11 mouse cellular contexts compared by ENCODE assay signal in the genomic region with DNA sequence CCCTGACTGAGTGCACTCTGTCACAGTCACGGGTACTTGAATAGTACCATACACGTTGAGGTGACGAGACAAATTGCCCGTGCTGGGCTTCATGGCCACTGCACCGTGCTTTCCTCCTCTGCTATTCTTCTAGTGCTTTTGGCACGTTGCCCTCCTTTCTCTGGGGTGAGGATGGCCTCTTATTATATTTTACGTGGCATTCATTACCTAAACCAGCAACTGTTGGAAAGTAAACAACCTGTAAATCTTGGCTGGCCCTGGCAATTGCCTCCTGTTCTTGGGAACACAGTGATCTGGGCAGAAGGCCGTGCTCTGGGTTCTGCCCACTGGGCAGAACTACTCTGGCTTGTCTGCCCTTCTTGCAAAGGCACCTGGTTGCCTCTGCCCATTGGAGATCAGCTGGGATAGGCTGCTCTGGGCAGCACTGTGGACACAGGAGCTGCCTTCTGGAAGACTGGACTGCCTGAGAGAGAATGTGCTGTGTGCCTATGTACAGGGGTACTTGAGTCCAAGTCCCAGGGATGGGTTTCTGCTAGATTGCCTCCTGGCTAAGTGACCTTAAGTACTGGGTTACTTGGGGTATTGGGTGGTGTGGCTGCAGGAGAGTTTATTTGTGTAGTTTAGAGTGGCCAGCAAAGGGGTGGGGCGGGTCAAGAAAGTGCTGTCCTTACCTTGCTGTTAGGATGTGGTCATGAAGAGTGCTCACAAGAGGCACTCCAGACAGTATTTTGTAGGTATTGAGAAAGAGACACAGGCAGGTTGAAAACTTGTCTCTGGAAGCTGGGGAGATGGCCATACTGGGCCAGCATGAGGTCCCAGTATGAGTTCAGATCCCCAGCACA. TPM values are rescaled to one million over a fixed set of nuclear protein-coding genes. Genes with fewer than 3 reads are reported as not detected.
DNase-seq lines count a peak whose midpoint lies in the region; ATAC-seq and TF ChIP-seq lines count a peak whose summit lies in the region.
"Had no signal": no experiment of that assay in that cellular context is flagged by ENCODE, and none has a peak within 500 bp of the region (broad histone marks: within the 10 kb centered on the region; RNA-seq: fewer than 3 reads in every experiment).

No protein-coding gene starts in this region.

- H3K4me1 ChIP-seq in intestine, postnatal 0 days (replicated peaks; ENCODE audit: control insufficient read depth, insufficient read depth, low read length), result peaks cover 7% of the 10 kb centered on the region
- H3K4me1 ChIP-seq in intestine, embryonic 15.5 days (replicated peaks), result peaks cover 4% of the 10 kb centered on the region; the same call in 1 of the 2 replicates
- peaks cover 10 to 35% of the 10 kb centered on the region in 2 experiments for H3K4me1 ChIP-seq in ES-E14 (ENCODE audit: control insufficient read depth in 2 of 2, insufficient read depth in 2 of 2, low read length in 2 of 2, poor library complexity in 1 of 2)
- H3K4me1 ChIP-seq in lung, postnatal 0 days (ENCODE audit: insufficient read depth, low read depth, low read length), result peaks cover 21% of the 10 kb centered on the region; the same call in 1 of the 2 replicates
- peaks cover 6% of the 10 kb centered on the region for H3K4me1 ChIP-seq in limb, embryonic 10.5 days

- no peak overlapping the region for H3K9ac ChIP-seq in intestine, postnatal 0 days (ENCODE audit: low read depth, low read length)
- H3K9ac ChIP-seq in intestine, embryonic 15.5 days, result no peak overlapping the region
- H3K9ac ChIP-seq in ES-E14 (ENCODE audit: insufficient read depth, low read depth, low read length, poor library complexity, severe bottlenecking), result no peak overlapping the region; the same call in 1 of the 2 replicates
- no peak overlapping the region for H3K9ac ChIP-seq in lung, postnatal 0 days (replicated peaks; ENCODE audit: low read depth)

- no peaks in the 10 kb centered on the region; the same call in 1 of the 2 replicates for H3K36me3 ChIP-seq in intestine, postnatal 0 days (ENCODE audit: control insufficient read depth, insufficient read depth)
- H3K36me3 ChIP-seq in intestine, embryonic 15.5 days, result no peaks in the 10 kb centered on the region
- peaks cover 4% of the 10 kb centered on the region; the same call in 1 of the 2 replicates for H3K36me3 ChIP-seq in ES-E14 (ENCODE audit: control insufficient read depth, insufficient read depth, low read length, poor library complexity, severe bottlenecking)
- no peaks in the 10 kb centered on the region for H3K36me3 ChIP-seq in lung, postnatal 0 days (ENCODE audit: insufficient read depth, low read length)
- H3K36me3 ChIP-seq in limb, embryonic 10.5 days, result no peaks in the 10 kb centered on the region

- DNase-seq in ES-E14 (ENCODE audit: low read depth, low spot score), result no peak
- peak; percentile 47 for DNase-seq in fat pad, adult 2 months (ENCODE audit: extremely low read depth, low read depth, low spot score)
- peak; percentile 77 for DNase-seq in lung, postnatal 0 days (ENCODE audit: low spot score)
- no peak for DNase-seq in limb, embryonic 10.5 days (ENCODE audit: low spot score)
- DNase-seq: embryo, embryonic 11 days; heart, adult 2 months; thymus, postnatal 14 days had no signal

- no peaks in the 10 kb centered on the region for H3K9me3 ChIP-seq in intestine, postnatal 0 days (ENCODE audit: control insufficient read depth)
- H3K9me3 ChIP-seq in intestine, embryonic 15.5 days, result no peaks in the 10 kb centered on the region
- H3K9me3 ChIP-seq in ES-E14 (ENCODE audit: control insufficient read depth, insufficient read depth, low read depth, low read length), result no peaks in the 10 kb centered on the region
- H3K9me3 ChIP-seq in lung, postnatal 0 days (ENCODE audit: low read length), result no peaks in the 10 kb centered on the region
- no peaks in the 10 kb centered on the region for H3K9me3 ChIP-seq in limb, embryonic 10.5 days (replicated peaks)

- peak; percentile 62 for TF ChIP-seq EP300 in lung, postnatal 0 days (IDR thresholded peaks at IDR 0.05)

- 58% methylated on average over 9 of the region's 9 CpGs for WGBS in intestine, postnatal 0 days
- WGBS in intestine, embryonic 15.5 days, result 41% methylated on average over 9 of the region's 9 CpGs
- WGBS in lung, postnatal 0 days, result 28% methylated on average over 9 of the region's 9 CpGs
- WGBS in limb, embryonic 10.5 days, result 76% methylated on average over 9 of the region's 9 CpGs

- no peak overlapping the region for H3K27ac ChIP-seq in intestine, postnatal 0 days (ENCODE audit: low read depth, low read length)
- H3K27ac ChIP-seq in intestine, embryonic 15.5 days, result no peak overlapping the region
- H3K27ac ChIP-seq in ES-E14 (ENCODE audit: insufficient read depth, low read depth, low read length, poor library complexity, severe bottlenecking), result peak overlapping the region; percentile 71
- H3K27ac ChIP-seq in lung, postnatal 0 days (ENCODE audit: low read length), result peak overlapping the region; percentile 52
- H3K27ac ChIP-seq in limb, embryonic 10.5 days, result no peak overlapping the region
- H3K27ac ChIP-seq: heart, adult 2 months; layer of hippocampus, adult 2 months had no signal

- H3K4me2 ChIP-seq in intestine, postnatal 0 days (replicated peaks; ENCODE audit: low read depth), result no peak overlapping the region
- H3K4me2 ChIP-seq in intestine, embryonic 15.5 days (replicated peaks), result no peak overlapping the region
- no peak overlapping the region for H3K4me2 ChIP-seq in lung, postnatal 0 days (replicated peaks; ENCODE audit: low read depth, low read length)

- no peak for TF ChIP-seq CTCF in intestine, postnatal 0 days (IDR thresholded peaks at IDR 0.05; ENCODE audit: low read depth)
- no peak for TF ChIP-seq CTCF in lung, postnatal 0 days (IDR thresholded peaks at IDR 0.05)

- in situ Hi-C loops in ES-E14 (cut with MboI; ENCODE audit: low sequenced_read_pairs in 2 of 2, unreplicated experiment in 2 of 2), result loop anchor here in 1 of 2 experiments (25.0 kb wide), 1 partner anchor 419 kb away; a partner anchor contains a TSS

- no peaks in the 10 kb centered on the region for H3K27me3 ChIP-seq in intestine, postnatal 0 days (replicated peaks; ENCODE audit: control insufficient read depth, insufficient read depth, low read length)
- H3K27me3 ChIP-seq in intestine, embryonic 15.5 days (replicated peaks), result no peaks in the 10 kb centered on the region
- H3K27me3 ChIP-seq in lung, postnatal 0 days (replicated peaks; ENCODE audit: insufficient read depth, low read length), result no peaks in the 10 kb centered on the region
- no peaks in the 10 kb centered on the region for H3K27me3 ChIP-seq in limb, embryonic 10.5 days (ENCODE audit: low read depth, poor library complexity, severe bottlenecking)

- peak; percentile 23; the same call in 1 of the 2 replicates for ATAC-seq in intestine, postnatal 0 days
- ATAC-seq in intestine, embryonic 15.5 days, result no peak
- peak; percentile 86 for ATAC-seq in lung, postnatal 0 days
- no peak for ATAC-seq in monocyte, adult 5-6 weeks (replicated peaks; ENCODE audit: insufficient number of reproducible peaks, low FRiP score, low TSS enrichment, poor library complexity, severe bottlenecking)

- H3K4me3 ChIP-seq in intestine, postnatal 0 days (ENCODE audit: low read depth, low read length), result no peak overlapping the region
- no peak overlapping the region for H3K4me3 ChIP-seq in intestine, embryonic 15.5 days (replicated peaks)
- H3K4me3 ChIP-seq in ES-E14 (ENCODE audit: insufficient read depth in 1 of 2, low read depth in 1 of 2, low read length in 2 of 2, poor library complexity in 1 of 2, severe bottlenecking in 1 of 2), result no peak overlapping the region
- no peak overlapping the region for H3K4me3 ChIP-seq in lung, postnatal 0 days (ENCODE audit: low read depth, low read length)
- H3K4me3 ChIP-seq in limb, embryonic 10.5 days, result no peak overlapping the region
- H3K4me3 ChIP-seq: heart, adult 2 months; layer of hippocampus, adult 2 months had no signal

TF ChIP-seq in ES-E14, 5 proteins besides CTCF, POLR2A, EP300 and RAD21:
- TF ChIP-seq HCFC1 (IDR thresholded peaks at IDR 0.05; ENCODE audit: borderline replicate concordance, insufficient read depth, low read length), result no peak
- no peak for TF ChIP-seq CHD2 (IDR thresholded peaks at IDR 0.05; ENCODE audit: low read depth, low read length)
- no peak for TF ChIP-seq ZNF384 (IDR thresholded peaks at IDR 0.05; ENCODE audit: low read depth, low read length)
- no peak for TF ChIP-seq ZC3H11A (IDR thresholded peaks at IDR 0.05; ENCODE audit: borderline replicate concordance, low read depth, low read length)
- no peak for TF ChIP-seq MAFK (IDR thresholded peaks at IDR 0.05; ENCODE audit: insufficient read depth, low read depth, low read length)

RNA-seq across cellular contexts. Expression of a gene that starts 15.6 kb away (rescaled TPM):
- polyA plus RNA-seq in intestine, postnatal 0 days (2015; fragmentation: Nextera tagmentation; extraction: Ambion mirVana), result 3.0 and 3.4 TPM in 2 replicates
- 3.2 and 4.5 TPM in 2 replicates for polyA plus RNA-seq in intestine, embryonic 15.5 days (2015; fragmentation: Nextera tagmentation; extraction: Ambion mirVana)
- total RNA-seq in ES-E14 (2012; rRNA removed), result 36.0 and 42.3 TPM in 2 replicates
- polyA plus RNA-seq in lung, postnatal 0 days (2015; fragmentation: Nextera tagmentation; extraction: Ambion mirVana), result 12.1 and 14.5 TPM in 2 replicates
- total RNA-seq in monocyte, adult 5-6 weeks (2017), result not detected in 3 replicates
- 0.15 and 0.25 TPM in 2 replicates for polyA plus RNA-seq in limb, embryonic 10.5 days (2016; fragmentation: Nextera tagmentation; extraction: Ambion mirVana)

Comparison
In these comparisons a context has a peak if more than half of its experiments do, and no peak if none do; other contexts are left out.
1. ATAC-seq: peak in intestine, postnatal 0 days (single experiment) and lung, postnatal 0 days (single experiment); none in intestine, embryonic 15.5 days (single experiment) and monocyte, adult 5-6 weeks (single experiment).
2. H3K27ac ChIP-seq: peak in ES-E14 (single experiment) and lung, postnatal 0 days (single experiment); none in intestine, postnatal 0 days (single experiment), intestine, embryonic 15.5 days (single experiment) and limb, embryonic 10.5 days (single experiment).
3. DNase-seq: peak in fat pad, adult 2 months (single experiment) and lung, postnatal 0 days (single experiment); none in ES-E14 (single experiment) and limb, embryonic 10.5 days (single experiment).